Mouse (Mus musculus): ENCODE data around the gene Gm10382.
"Not testable (repeated sequence)": the region's sequence is repeated elsewhere in the genome, so short reads cannot be mapped to it uniquely, and the experiment has no call there.

Gene Gm10382

DNA sequence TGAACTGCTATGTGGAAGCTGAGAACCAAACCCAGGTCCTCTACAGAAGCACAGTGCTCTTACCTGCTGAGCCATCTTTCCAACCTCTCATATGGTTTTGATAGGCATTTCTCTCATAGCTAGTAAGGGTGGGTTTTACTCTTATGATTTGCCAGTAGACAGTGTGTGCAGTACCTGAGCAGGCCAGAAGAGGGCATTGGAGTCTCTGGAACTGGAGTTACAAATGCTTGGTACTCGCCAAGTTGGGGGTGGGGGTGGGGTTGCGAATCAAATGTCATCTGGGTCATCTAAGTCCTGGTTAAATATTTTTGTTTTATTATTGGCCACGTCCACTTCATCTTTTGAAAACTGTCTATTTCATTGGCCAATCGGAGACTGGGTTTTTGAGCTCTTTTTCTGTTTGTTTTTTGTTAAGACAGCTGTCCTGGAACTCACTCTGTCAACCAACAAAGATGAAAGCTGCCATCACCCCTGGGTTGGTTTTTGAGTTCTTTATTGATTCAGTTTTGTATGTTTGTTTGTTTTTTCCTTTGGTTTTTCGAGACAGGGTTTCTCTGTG lies 22.9 kb downstream of the Gm10382 start:
- in situ Hi-C loops (cut with MboI; ENCODE audit: low sequenced_read_pairs) = no loop called here

DNA sequence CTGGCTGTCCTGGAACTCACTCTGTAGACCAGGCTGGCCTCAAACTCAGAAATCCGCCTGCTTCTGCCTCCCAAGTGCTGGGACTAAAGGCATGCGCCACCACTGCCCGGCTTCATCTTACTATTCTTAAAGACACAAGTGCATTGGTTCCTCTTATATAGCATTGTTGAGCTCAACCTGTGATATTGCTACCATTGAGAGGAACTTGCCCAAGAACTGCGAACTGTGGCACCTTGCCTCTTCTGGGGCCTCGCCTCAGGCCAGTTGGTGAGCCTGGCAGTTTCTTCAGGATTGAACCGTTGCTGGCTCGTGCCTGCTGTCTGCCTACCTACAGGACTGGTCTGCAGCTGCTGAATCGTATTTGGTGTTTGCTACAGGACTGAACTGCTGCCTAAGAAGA lies 23.4 kb downstream of the Gm10382 start:
- in situ Hi-C loops (cut with MboI; ENCODE audit: low sequenced_read_pairs) = not testable (repeated sequence)

DNA sequence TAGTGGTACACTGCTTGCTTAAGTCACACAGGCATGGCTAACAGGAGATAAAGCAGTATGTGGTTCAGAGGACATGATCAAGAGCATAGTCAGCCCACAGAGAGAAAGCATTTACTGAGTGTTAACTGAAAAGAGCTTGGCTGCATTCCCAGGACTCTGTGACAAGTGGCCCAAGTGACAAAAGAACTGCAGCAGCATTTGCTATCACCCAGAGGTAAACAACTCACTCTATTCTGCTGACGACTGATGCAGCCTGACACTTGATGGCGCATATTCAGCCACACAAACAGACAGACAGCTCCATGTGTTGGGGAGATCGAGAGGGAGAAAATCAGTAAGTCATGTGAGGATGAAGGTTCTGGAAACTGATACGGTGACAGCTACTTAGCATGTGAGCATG lies 24.6 kb downstream of the Gm10382 start:
- in situ Hi-C loops (cut with MboI; ENCODE audit: low sequenced_read_pairs) = no loop called here

DNA sequence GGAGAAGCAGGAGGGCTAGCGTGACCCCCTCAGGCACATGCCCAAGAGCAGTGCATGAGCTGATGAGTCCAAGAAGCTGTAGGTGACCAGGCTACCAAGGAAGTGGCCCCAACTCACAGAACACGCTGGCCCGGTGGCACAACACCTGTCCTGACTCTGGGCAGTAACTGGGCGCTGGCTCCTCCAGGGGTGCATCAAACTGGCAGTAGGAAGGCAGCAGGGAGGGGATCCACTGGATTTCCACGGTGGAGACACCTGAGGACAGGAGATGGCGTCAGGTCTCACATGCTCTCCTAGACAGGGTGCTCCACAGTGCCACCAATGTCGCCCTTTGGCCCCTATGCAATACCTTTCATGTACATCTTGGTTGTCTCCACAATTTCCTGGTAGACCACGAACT lies 27.1 kb downstream of the Gm10382 start:
- in situ Hi-C loops (cut with MboI; ENCODE audit: low sequenced_read_pairs) = no loop called here

DNA sequence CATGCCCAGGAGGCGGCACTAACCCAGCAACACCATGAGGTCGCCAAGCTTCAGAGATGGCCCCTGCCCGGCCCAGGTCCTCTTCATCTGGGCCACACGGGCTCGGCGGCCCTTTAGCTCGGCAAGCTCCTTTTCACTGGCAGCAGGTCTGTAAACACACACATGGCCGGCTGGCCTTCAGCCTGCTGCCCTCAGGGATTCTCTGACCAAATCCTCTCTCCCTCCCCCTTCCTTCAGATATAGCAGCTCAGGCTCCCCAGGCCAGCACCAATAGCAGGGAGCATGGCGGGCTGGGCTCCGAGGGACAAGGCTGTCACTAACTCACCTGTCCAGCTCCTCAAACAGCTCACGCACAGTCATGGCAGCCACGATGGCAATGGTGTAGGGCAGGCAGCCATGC lies 29.5 kb downstream of the Gm10382 start:
- in situ Hi-C loops (cut with MboI; ENCODE audit: low sequenced_read_pairs) = no loop called here

DNA sequence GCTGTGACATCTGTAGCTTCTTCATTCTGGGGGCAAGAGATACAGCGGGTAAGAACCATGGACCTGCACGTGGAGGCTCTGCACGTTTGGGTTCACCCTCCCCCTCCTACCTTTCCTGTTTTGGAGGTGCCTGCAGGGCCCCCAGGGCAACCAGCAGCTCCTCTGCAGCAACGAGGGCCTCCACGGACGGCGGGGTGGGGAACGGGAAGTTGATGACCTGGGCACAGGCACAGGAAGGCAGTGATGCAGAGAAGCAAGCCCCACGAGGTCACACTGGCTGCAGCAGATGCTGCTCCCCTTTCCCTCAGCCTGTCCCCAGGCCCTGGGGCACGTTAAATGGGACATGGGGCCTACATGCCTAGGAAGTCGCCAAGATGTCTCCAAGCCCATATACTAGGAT lies 30.0 kb downstream of the Gm10382 start:
- in situ Hi-C loops (cut with MboI; ENCODE audit: low sequenced_read_pairs) = no loop called here

DNA sequence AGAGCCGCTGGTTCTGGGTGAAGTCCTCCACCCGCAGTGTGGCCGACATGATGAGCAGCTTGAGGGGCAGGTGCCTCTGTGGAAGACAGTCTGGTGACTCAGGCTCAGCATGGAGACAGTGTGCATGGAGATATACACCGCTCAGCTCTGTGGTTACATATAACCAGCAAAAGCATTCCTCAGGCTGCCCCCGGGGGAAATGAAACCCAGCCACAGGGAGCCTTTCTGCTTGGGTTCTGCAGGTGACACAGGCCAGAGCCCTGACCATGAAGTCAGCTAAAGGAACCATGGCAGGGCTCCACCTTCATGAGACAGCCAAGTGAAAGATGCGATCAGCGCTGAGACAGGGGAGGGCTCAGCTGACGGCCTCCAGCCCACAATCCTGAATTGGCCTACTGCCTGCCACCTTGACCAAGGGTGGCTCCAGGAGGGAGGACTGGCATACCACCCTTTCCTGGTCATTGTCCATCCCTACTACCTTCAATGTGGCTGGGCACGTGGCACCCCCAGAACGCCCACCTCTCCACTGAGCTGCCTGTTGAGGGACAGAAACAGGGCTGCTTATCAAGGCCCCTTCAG lies 36.7 kb downstream of the Gm10382 start:
- in situ Hi-C loops (cut with MboI; ENCODE audit: low sequenced_read_pairs) = no loop called here

DNA sequence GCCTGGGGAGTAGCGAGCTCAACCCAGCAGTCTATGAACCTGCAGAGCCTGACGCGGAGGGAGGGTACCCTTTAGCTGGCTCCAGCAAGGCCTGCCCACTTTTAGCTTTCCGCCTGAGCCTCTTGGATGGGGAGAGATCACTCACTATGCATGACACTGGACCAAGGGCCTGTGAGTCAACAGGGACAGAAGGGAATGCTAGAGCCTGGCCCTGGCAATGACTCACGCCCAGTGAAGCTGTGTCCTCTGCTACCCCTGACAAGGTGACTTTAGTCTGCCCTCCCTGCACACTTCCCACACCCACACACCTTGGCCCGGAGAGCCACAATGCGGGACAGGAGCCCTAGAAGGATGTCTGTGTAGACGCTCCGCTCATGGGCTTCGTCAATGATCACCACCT lies 37.2 kb downstream of the Gm10382 start:
- in situ Hi-C loops (cut with MboI; ENCODE audit: low sequenced_read_pairs) = no loop called here

DNA sequence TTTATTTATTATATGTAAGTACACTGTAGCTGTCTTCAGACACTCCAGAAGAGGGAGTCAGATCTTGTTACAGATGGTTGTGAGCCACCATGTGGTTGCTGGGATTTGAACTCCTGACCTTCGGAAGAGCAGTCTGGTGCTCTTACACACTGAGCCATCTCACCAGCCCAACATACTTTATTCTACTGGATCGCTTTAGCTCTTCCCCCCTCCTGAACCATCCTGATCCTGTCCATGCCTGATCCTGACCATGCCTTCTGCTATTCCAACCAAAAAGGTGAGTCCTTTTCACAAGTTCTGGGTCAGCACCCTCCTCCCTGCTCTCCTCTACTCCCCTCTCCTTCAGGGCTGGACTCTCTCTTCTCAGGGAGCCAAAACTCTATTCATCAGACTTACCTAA lies 43.2 kb downstream of the Gm10382 start:
- in situ Hi-C loops (cut with MboI; ENCODE audit: low sequenced_read_pairs) = not testable (repeated sequence)

DNA sequence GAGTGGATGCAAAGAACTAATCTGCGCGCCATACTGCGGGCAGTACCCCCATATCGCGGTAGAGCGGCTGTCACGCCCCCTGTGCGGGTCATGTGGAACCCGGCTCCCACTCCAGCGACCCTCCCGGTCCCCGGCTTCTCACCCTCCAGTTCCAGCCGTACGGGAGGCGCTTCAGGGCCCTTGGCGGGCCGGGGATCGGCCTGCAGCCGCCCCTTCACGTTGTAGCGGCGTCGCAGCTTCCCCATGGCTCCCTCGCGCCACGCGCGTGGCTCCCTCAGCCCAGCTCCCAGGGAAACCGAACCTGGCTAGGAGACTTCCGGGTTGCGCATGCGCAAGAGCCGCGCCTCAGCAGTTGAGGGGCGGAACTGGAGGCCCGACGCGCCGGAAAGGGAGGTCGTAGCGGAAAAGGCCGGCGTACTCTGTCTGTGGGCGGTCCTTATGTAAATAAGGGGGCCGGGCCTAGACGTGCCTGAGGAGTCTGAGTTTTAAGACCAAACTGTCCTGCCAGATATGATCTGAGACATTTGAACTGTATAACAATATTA lies 44.7 kb downstream of the Gm10382 start, which contains the start of gene Dhx37:
Dhx37 (minus strand) TSS at position 329 of the 545 bp plus-strand sequence.
- in situ Hi-C loops (cut with MboI; ENCODE audit: low sequenced_read_pairs) = no loop called here

DNA sequence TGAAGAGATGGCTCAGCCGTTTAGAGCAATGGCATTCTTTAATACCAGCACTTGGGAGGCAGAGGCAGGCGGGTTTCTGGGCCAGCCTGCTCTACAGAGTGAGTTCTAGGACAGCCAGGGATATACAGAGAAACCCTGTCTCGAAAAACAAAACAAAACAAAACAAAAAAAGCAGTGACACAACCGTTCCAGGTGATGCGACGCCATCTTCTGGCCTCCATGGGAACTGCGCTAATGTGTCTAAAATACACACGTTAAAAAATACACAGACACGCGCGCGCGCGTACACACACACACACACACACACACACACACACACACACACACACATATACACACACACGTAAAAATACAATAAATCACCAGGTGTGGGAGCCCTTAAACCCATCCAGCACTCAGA lies 45.2 kb downstream of the Gm10382 start:
- in situ Hi-C loops (cut with MboI; ENCODE audit: low sequenced_read_pairs) = not testable (repeated sequence)

Measured in CH12F3 (cell line).